Mouse (Mus musculus): ENCODE data around the gene Col28a1.

GRCm38 (mm10) chr6:7969376-7969775 lies 223.0 kb downstream of the Col28a1 start:
- TF ChIP-seq GATA1 (IDR thresholded peaks at IDR 0.05; ENCODE audit: low read length) (no peak), TAL1 (IDR thresholded peaks at IDR 0.05; ENCODE audit: low read length) (no peak)

All from erythroblast, embryonic 14.5 days (primary cell).